Mouse (Mus musculus) forebrain, embryonic 13.5 days (tissue): Measurements from ENCODE around the gene Asgr1. TPM values are rescaled to one million over a fixed set of nuclear protein-coding genes. Genes with fewer than 3 reads are reported as not detected.
"Not testable (repeated sequence)": the region's sequence is repeated elsewhere in the genome, so short reads cannot be mapped to it uniquely, and the experiment has no call there.

ENCODE experiments used
- ATAC-seq: fragments of 200-750 bp; cut with Nextera tagmentation; 2 replicates; pipeline ENCODE4 v1.8.0; 2017
- H3K27ac ChIP-seq: fragments of 300-500 bp; sonication (generic); 2 replicates; pipeline ENCODE4 v1.5.1; 2015; ENCODE audit warnings: inconsistent platforms, mild to moderate bottlenecking, moderate library complexity
- H3K27me3 ChIP-seq: fragments of 300-500 bp; sonication (generic); 2 replicates; pipeline ENCODE4 v1.6.1; 2015; ENCODE audit warnings: mild to moderate bottlenecking, inconsistent platforms
- H3K36me3 ChIP-seq: fragments of 300-500 bp; sonication (generic); 2 replicates; pipeline ENCODE4 v1.6.1; 2015; ENCODE audit warnings: mild to moderate bottlenecking, inconsistent platforms; ENCODE audit not compliant: poor library complexity, severe bottlenecking
- H3K4me1 ChIP-seq: fragments of 300-500 bp; sonication (generic); 2 replicates; pipeline ENCODE4 v1.6.1; 2015; ENCODE audit warnings: inconsistent platforms
- H3K4me2 ChIP-seq: fragments of 300-500 bp; sonication (generic); 2 replicates; pipeline ENCODE4 v1.6.1; 2015; ENCODE audit warnings: inconsistent platforms, mild to moderate bottlenecking, moderate library complexity
- H3K4me3 ChIP-seq: fragments of 300-500 bp; sonication (generic); 2 replicates; pipeline ENCODE4 v1.5.1; 2015; ENCODE audit warnings: mild to moderate bottlenecking, inconsistent platforms
- H3K9ac ChIP-seq: fragments of 300-500 bp; sonication (generic); 2 replicates; pipeline ENCODE4 v1.6.1; 2015; ENCODE audit warnings: mild to moderate bottlenecking, inconsistent platforms
- H3K9me3 ChIP-seq: fragments of 300-500 bp; sonication (generic); replicated peaks from 2 replicates; pipeline ENCODE4 v1.6.1; 2016; ENCODE audit warnings: inconsistent platforms
- WGBS: fragments of 180-500 bp; shearing (Covaris S2); methylation state at CpG from one replicate; pipeline ENCODE4 v1.1.7; 2015; 5-methylcytosine and 5-hydroxymethylcytosine counted together
- polyA plus RNA-seq: library from polyadenylated mRNA; unstranded; fragments of >200 nt; fragmentation: Nextera tagmentation; extraction: Ambion mirVana; gene quantifications from 2 replicates; pipeline ENCODE4 v1.2.1, GENCODE M21; 2015

Gene Asgr1
- polyA plus RNA-seq, 1 experiment from 2014 or later: 0.37 TPM

DNA sequence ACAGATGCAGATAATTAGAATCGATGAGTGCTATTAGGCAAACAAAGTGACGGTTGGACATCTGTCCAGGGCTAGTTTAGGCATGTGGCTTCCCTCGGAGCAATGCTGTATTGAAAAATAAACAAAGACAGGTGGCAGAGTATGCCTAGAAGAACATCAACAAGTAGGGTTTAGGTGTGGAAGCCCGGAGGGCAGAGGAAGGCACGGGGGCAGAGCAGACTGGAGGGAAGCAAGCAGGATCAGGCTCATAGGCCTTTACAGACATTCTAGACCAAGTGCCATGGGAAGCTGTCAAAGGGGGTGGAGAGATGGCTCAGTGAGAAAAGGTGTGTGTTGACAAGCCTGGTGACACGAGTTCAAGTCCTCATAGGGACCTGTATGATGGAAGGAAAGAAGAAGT lies 4.5 kb upstream of the Asgr1 start:
- Histone ChIP-seq H3K27me3 (no peaks in the 10 kb centered on the region), H3K4me1 (no peaks in the 10 kb centered on the region), H3K27ac (no peak overlapping the region), H3K4me3 (no peak overlapping the region), H3K36me3 (peaks cover 12% of the 10 kb centered on the region), H3K9me3 (no peaks in the 10 kb centered on the region), H3K4me2 (no peak overlapping the region), H3K9ac (no peak overlapping the region)
- WGBS: 69% methylated on average over 6 of the region's 6 CpGs
- no peak for ATAC-seq

GRCm38 (mm10) chr11:70049816-70050215 lies 4.1 kb upstream of the Asgr1 start:
- Histone ChIP-seq H3K4me3 (no peak overlapping the region), H3K27me3 (no peaks in the 10 kb centered on the region), H3K9ac (no peak overlapping the region), H3K4me2 (no peak overlapping the region), H3K36me3 (peaks cover 7% of the 10 kb centered on the region), H3K9me3 (no peaks in the 10 kb centered on the region), H3K27ac (no peak overlapping the region), H3K4me1 (no peaks in the 10 kb centered on the region)
- no peak for ATAC-seq
- 60% methylated on average over 10 of the region's 10 CpGs for WGBS

DNA sequence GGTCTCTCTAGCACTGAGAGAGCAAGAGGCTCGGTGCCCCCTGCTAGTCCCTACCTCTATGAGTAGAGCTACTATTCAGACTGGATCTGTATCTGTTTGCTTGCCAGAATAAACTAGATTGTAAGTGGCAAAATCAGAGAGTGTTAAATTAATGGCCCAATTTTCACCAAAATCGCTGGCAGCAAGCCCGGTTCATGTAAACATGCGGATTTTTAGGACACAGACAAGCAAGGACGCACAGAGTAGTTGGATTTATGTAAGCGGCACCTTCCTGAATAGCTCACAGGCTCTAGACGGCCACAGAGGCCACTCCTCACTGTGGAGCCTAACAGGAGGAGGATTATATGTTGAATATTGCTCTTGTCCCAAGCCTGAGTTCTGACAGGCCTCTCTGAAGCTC lies 729 bp upstream of the Asgr1 start:
- Histone ChIP-seq H3K4me3 (no peak overlapping the region), H3K4me2 (no peak overlapping the region), H3K9me3 (no peaks in the 10 kb centered on the region), H3K27me3 (no peaks in the 10 kb centered on the region), H3K9ac (no peak overlapping the region), H3K36me3 (no peaks in the 10 kb centered on the region), H3K27ac (no peak overlapping the region), H3K4me1 (peaks cover 5% of the 10 kb centered on the region; the same call in 1 of the 2 replicates)
- 62% methylated on average over 7 of the region's 7 CpGs for WGBS
- ATAC-seq: no peak

DNA sequence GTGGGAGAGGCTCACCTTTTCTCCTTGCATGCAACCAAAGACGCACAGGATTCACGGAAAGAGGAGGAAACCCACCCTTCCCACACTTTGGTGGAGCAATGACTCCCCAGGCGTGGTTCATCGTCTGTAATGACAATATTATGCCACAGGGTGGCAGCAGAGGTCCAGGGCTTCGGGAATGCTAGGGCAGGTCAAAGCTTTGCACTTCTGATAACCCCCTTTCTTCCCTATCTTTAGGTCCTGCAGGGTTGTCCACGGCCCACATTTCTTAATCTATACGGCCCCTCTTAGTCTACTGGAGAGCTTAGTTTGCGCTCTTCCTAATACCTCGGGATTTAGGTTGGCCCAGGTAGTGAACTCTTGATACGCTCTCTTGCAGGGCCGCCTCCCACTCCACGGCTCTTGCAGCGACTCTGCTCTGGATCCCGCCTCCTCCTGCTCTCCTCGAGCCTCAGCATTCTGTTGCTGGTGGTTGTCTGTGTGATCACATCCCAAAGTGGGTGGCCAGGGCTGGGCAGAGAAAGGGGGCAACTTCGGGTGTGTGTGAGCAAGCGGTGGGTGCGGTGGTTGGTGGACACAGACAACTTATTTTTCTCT lies 1.8 kb downstream of the Asgr1 start:
- no peaks in the 10 kb centered on the region for H3K36me3 ChIP-seq
- 28% methylated on average over 18 of the region's 18 CpGs for WGBS
- no peak overlapping the region for H3K9ac ChIP-seq
- no peak overlapping the region for H3K27ac ChIP-seq
- H3K27me3 ChIP-seq: no peaks in the 10 kb centered on the region
- peak overlapping the region; percentile 27; the same call in 1 of the 2 replicates for H3K4me2 ChIP-seq
- H3K9me3 ChIP-seq: no peaks in the 10 kb centered on the region
- ATAC-seq: peak; percentile 48; the same call in 1 of the 2 replicates
- peaks cover 5% of the 10 kb centered on the region; the same call in 1 of the 2 replicates for H3K4me1 ChIP-seq
- no peak overlapping the region for H3K4me3 ChIP-seq

- H3K9ac ChIP-seq: no peak overlapping the region
- no peak overlapping the region for H3K4me3 ChIP-seq
- peaks cover 5% of the 10 kb centered on the region; the same call in 1 of the 2 replicates for H3K4me1 ChIP-seq
- H3K36me3 ChIP-seq: no peaks in the 10 kb centered on the region
- no peak overlapping the region for H3K4me2 ChIP-seq
- WGBS: 85% methylated on average over 9 of the region's 9 CpGs
- no peaks in the 10 kb centered on the region for H3K27me3 ChIP-seq
- H3K27ac ChIP-seq: no peak overlapping the region
- no peak for ATAC-seq
- no peaks in the 10 kb centered on the region for H3K9me3 ChIP-seq
These were observed 3.9 kb downstream of the Asgr1 start for GRCm38 (mm10) chr11:70057805-70058204.

DNA sequence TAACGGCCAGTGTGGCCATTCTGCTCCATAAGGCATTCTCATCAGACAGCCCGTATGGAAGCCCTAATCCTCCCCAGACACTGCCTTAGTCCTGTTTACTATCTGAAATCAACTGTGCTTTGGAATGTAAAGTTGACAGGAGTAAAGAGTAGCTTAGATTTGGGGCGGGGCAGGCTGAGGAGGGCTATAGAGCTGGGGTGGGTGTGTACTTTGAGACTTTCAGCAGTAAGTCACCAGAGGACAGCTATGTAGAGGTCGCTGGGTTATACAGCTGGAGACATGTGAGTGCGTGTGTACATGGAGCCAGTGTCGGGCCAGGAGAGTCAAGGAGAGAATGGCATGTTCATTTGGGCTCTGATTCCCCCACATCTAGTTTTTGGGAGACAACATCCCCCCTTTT lies 6.0 kb downstream of the Asgr1 start:
- WGBS: 74% methylated on average over 6 of the region's 6 CpGs
- no peak overlapping the region for H3K27ac ChIP-seq
- no peaks in the 10 kb centered on the region for H3K9me3 ChIP-seq
- no peak overlapping the region for H3K9ac ChIP-seq
- H3K4me2 ChIP-seq: no peak overlapping the region
- H3K36me3 ChIP-seq: no peaks in the 10 kb centered on the region
- ATAC-seq: no peak
- no peak overlapping the region for H3K4me3 ChIP-seq
- H3K4me1 ChIP-seq: peaks cover 5% of the 10 kb centered on the region; the same call in 1 of the 2 replicates
- H3K27me3 ChIP-seq: no peaks in the 10 kb centered on the region

- H3K27ac ChIP-seq: no peak overlapping the region
- H3K4me1 ChIP-seq: no peaks in the 10 kb centered on the region
- WGBS: 72% methylated on average over 3 of the region's 3 CpGs
- no peaks in the 10 kb centered on the region for H3K9me3 ChIP-seq
- no peak overlapping the region for H3K4me3 ChIP-seq
- no peaks in the 10 kb centered on the region for H3K36me3 ChIP-seq
- H3K9ac ChIP-seq: no peak overlapping the region
- ATAC-seq: no peak
- no peaks in the 10 kb centered on the region for H3K27me3 ChIP-seq
- H3K4me2 ChIP-seq: no peak overlapping the region
These were observed 9.2 kb downstream of the Asgr1 start for GRCm38 (mm10) chr11:70063053-70063452.

- Histone ChIP-seq H3K27me3 (no peaks in the 10 kb centered on the region), H3K9me3 (no peaks in the 10 kb centered on the region), H3K9ac (no peak overlapping the region), H3K27ac (no peak overlapping the region), H3K4me1 (no peaks in the 10 kb centered on the region), H3K4me2 (no peak overlapping the region), H3K36me3 (no peaks in the 10 kb centered on the region), H3K4me3 (no peak overlapping the region)
- ATAC-seq: no peak
- 81% methylated on average over 4 of the region's 4 CpGs for WGBS
These were observed 12.8 kb downstream of the Asgr1 start for GRCm38 (mm10) chr11:70066701-70067100.

DNA sequence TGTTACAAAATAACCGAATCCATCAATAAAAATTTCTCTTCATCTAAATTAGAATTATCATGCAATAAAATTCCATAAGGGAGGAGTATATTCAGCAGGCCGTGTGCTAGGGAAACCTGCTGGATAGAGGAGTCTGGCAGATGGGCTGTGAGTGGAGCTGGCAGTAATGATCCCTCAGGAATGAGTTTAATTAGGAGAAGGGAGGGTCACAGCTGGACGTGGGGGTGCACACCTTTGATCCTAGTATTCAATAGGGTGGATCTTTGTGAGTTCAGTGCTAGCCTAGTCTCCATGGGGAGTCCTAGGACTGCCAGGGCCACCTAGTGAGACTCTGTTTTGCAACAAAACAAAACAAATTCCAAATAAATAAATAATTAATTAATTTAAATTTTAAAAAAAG lies 14.4 kb downstream of the Asgr1 start:
- no peak for ATAC-seq
- Histone ChIP-seq H3K4me2 (no peak overlapping the region), H3K9me3 (no peaks in the 10 kb centered on the region), H3K27me3 (no peaks in the 10 kb centered on the region), H3K36me3 (no peaks in the 10 kb centered on the region), H3K27ac (no peak overlapping the region), H3K4me1 (no peaks in the 10 kb centered on the region), H3K9ac (no peak overlapping the region), H3K4me3 (no peak overlapping the region)
- 24% methylated on average over 3 of the region's 3 CpGs for WGBS

- H3K4me2 ChIP-seq: no peak overlapping the region
- no peaks in the 10 kb centered on the region for H3K36me3 ChIP-seq
- no peak overlapping the region for H3K27ac ChIP-seq
- H3K9ac ChIP-seq: no peak overlapping the region
- no peak overlapping the region for H3K4me3 ChIP-seq
- WGBS: 61% methylated on average over 6 of the region's 6 CpGs
- no peaks in the 10 kb centered on the region for H3K4me1 ChIP-seq
- H3K9me3 ChIP-seq: no peaks in the 10 kb centered on the region
- no peaks in the 10 kb centered on the region for H3K27me3 ChIP-seq
- no peak for ATAC-seq
These were observed 16.2 kb downstream of the Asgr1 start for GRCm38 (mm10) chr11:70070057-70070456.

DNA sequence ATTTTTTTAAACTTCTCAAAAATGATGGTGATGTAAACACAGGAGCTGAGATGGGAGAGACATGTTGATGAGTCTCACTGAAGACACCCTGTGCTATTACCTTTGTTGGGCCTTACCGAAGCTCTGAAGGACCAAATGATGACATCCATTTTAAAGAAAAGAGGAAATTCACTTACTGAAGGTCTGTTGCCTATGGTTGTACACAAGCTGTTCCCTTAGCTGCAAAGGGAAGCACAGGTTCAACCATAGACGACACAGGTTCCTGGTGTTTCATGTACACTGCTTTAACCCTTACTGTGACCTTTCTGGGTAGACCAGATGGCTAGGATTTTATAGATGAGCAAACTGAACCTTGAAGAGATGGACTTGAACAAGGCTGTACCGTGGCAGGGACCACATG lies 16.7 kb downstream of the Asgr1 start:
- H3K36me3 ChIP-seq, ATAC-seq, H3K4me1 ChIP-seq, H3K27ac ChIP-seq, H3K4me2 ChIP-seq, H3K9ac ChIP-seq, H3K9me3 ChIP-seq, H3K27me3 ChIP-seq, H3K4me3 ChIP-seq: not testable (repeated sequence)
- WGBS: 80% methylated on average over 3 of the region's 3 CpGs

GRCm38 (mm10) chr11:70074379-70075071 lies 20.6 kb downstream of the Asgr1 start:
- ATAC-seq: no peak

GRCm38 (mm10) chr11:70075581-70075980 lies 21.7 kb downstream of the Asgr1 start:
- H3K4me2 ChIP-seq: no peak overlapping the region
- no peaks in the 10 kb centered on the region for H3K27me3 ChIP-seq
- 92% methylated on average over 6 of the region's 6 CpGs for WGBS
- no peaks in the 10 kb centered on the region for H3K9me3 ChIP-seq
- no peaks in the 10 kb centered on the region for H3K4me1 ChIP-seq
- H3K9ac ChIP-seq: no peak overlapping the region
- no peak overlapping the region for H3K27ac ChIP-seq
- H3K4me3 ChIP-seq: no peak overlapping the region
- ATAC-seq: no peak
- H3K36me3 ChIP-seq: no peaks in the 10 kb centered on the region

More at GRCm38 (mm10) chr11:70074379-70075071, 20.6 kb downstream of the Asgr1 start:
- Histone ChIP-seq H3K27ac (no peak overlapping the region), H3K36me3 (no peaks in the 10 kb centered on the region), H3K4me3 (no peak overlapping the region), H3K4me2 (peak overlapping the region; percentile 27; the same call in 1 of the 2 replicates), H3K9ac (no peak overlapping the region), H3K27me3 (no peaks in the 10 kb centered on the region), H3K9me3 (no peaks in the 10 kb centered on the region), H3K4me1 (no peaks in the 10 kb centered on the region)
- WGBS: 38% methylated on average over 17 of the region's 17 CpGs
